Mouse (Mus musculus): ENCODE measurements around the gene Ano5. TPM values are rescaled to one million over a fixed set of nuclear protein-coding genes. Genes with fewer than 3 reads are reported as not detected.

The Ano5 gene
- polyA plus RNA-seq, 1 experiment from 2014 or later = 0.59 TPM

DNA sequence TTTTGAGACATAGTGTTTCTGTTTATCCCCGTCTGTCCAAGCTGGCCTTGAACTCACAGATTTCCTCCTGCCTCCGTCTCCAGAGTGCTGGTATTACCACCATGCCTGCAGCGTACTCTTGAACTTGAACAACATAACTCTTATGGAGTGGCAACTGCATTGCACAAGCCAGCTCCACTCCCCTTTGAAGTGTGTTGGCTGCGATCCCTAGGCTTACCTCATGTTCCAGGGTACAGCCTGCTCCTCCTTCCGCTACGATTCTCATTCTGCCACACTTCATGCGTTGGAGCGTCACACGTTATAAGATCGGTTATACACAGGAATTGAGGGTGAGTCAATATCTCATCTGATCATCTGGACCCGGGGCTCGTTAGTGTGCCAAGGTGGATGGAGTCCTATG, 92.9 kb downstream of the Ano5 start:
- WGBS = 83% methylated on average over 12 of the region's 12 CpGs
- no peak for ATAC-seq (ENCODE audit: insufficient number of reproducible peaks, insufficient read depth, low FRiP score, low read depth)

DNA sequence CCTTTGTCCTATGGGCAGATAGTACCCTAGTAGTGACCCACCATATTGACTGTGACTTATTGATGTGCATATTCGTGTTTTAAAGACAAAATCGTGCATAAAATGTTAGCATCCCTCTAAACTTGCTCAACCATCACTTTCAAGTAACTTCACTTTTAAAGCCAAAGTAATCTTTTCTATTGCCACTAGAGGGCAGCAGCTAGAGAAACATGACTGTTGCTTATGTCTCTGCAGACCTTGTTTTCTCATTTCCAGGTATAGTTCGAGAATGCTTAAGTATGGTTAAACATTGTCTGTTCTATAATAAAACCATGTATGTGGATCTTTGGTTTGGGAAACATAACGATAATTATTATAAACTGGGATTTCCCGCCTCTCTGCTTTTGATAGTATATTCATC, 103.6 kb downstream of the Ano5 start:
- no peak for ATAC-seq (ENCODE audit: insufficient number of reproducible peaks, insufficient read depth, low FRiP score, low read depth)
- Histone ChIP-seq H3K9me3 (ENCODE audit: control insufficient read depth, low read length) (no peaks in the 10 kb centered on the region), H3K27me3 (ENCODE audit: control insufficient read depth, insufficient read depth, low read length) (0 out of 2 replicates have a peak, but pooled peaks cover 9% of the 10 kb centered on the region), H3K9ac (ENCODE audit: low read length) (no peak overlapping the region), H3K27ac (replicated peaks in 1 of 2; ENCODE audit: control insufficient read depth in 1 of 2, insufficient read depth in 1 of 2, low read depth in 2 of 2, low read length in 2 of 2) (no peak overlapping the region), H3K4me2 (ENCODE audit: low read length) (no peak overlapping the region), H3K4me3 (ENCODE audit: control insufficient read depth in 1 of 2, insufficient read depth in 1 of 2, low read depth in 1 of 2, low read length in 2 of 2) (no peak overlapping the region), H3K36me3 (ENCODE audit: control insufficient read depth, insufficient read depth, low read length) (no peaks in the 10 kb centered on the region), H3K4me1 (ENCODE audit: control insufficient read depth in 2 of 2, insufficient read depth in 2 of 2, low read length in 2 of 2) (no peaks in the 10 kb centered on the region)
- 34% methylated on average over 5 of the region's 5 CpGs for WGBS

More for the DNA sequence above, 92.9 kb downstream of the Ano5 start:
- Histone ChIP-seq H3K4me3 (ENCODE audit: control insufficient read depth in 1 of 2, insufficient read depth in 1 of 2, low read depth in 1 of 2, low read length in 2 of 2) (no peak overlapping the region), H3K9ac (ENCODE audit: low read length) (no peak overlapping the region), H3K27me3 (ENCODE audit: control insufficient read depth, insufficient read depth, low read length) (no peaks in the 10 kb centered on the region), H3K9me3 (ENCODE audit: control insufficient read depth, low read length) (no peaks in the 10 kb centered on the region), H3K27ac (replicated peaks in 1 of 2; ENCODE audit: control insufficient read depth in 1 of 2, insufficient read depth in 1 of 2, low read depth in 2 of 2, low read length in 2 of 2) (no peak overlapping the region), H3K4me2 (ENCODE audit: low read length) (no peak overlapping the region), H3K36me3 (ENCODE audit: control insufficient read depth, insufficient read depth, low read length) (no peaks in the 10 kb centered on the region), H3K4me1 (ENCODE audit: control insufficient read depth in 2 of 2, insufficient read depth in 2 of 2, low read length in 2 of 2) (no peaks in the 10 kb centered on the region)

DNA sequence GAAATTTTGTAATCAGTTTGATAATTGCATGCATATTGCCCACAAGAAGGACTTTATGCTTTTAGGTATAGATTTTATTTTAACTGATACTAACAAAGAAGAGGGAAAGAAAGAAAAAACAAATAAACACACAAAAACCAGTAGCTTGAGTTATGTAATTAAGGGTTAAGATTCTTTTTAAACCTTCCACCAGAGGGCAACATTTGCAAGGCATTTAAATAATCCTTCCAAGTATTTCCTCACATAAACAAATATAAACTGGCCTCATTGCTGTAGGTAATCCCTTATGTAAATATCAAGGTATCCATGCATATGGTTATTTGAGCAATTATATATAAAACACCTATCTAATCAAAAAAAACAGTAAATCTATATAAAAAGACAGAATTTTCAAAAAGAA, 107.1 kb downstream of the Ano5 start:
- Histone ChIP-seq H3K36me3 (ENCODE audit: control insufficient read depth, insufficient read depth, low read length) (no peaks in the 10 kb centered on the region), H3K4me1 (ENCODE audit: control insufficient read depth in 2 of 2, insufficient read depth in 2 of 2, low read length in 2 of 2) (no peaks in the 10 kb centered on the region)

DNA sequence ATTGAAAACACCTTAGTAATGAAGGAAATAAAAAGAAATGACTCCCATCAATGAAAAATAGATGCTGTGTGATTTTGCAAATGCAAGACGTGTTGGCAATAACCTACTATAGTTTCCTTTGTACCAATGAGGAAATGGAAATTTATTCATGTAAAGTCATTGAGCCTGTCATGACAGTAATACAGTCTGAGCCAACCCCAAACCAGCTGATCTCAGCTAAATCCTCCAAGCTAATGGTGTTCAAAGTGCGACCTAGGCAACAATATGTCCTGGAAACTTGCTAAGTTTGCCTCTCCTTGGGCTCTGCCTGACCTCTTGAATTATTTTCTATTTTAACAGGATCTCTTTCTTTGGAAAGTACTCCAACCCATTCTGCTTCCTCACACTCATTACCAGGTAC, 107.6 kb downstream of the Ano5 start:
- no peak for ATAC-seq (ENCODE audit: insufficient number of reproducible peaks, insufficient read depth, low FRiP score, low read depth)
- H3K27me3 ChIP-seq (ENCODE audit: control insufficient read depth, insufficient read depth, low read length) = peaks cover 36% of the 10 kb centered on the region
- no peaks in the 10 kb centered on the region for H3K36me3 ChIP-seq (ENCODE audit: control insufficient read depth, insufficient read depth, low read length)
- WGBS = 18% methylated on average over 2 of the region's 2 CpGs
- no peak overlapping the region for H3K4me3 ChIP-seq (ENCODE audit: control insufficient read depth in 1 of 2, insufficient read depth in 1 of 2, low read depth in 1 of 2, low read length in 2 of 2)
- H3K4me2 ChIP-seq (ENCODE audit: low read length) = no peak overlapping the region
- H3K27ac ChIP-seq (replicated peaks in 1 of 2; ENCODE audit: control insufficient read depth in 1 of 2, insufficient read depth in 1 of 2, low read depth in 2 of 2, low read length in 2 of 2) = no peak overlapping the region
- H3K9ac ChIP-seq (ENCODE audit: low read length) = no peak overlapping the region
- no peaks in the 10 kb centered on the region for H3K9me3 ChIP-seq (ENCODE audit: control insufficient read depth, low read length)
- H3K4me1 ChIP-seq (ENCODE audit: control insufficient read depth in 2 of 2, insufficient read depth in 2 of 2, low read length in 2 of 2) = no peaks in the 10 kb centered on the region

More for the DNA sequence above, 107.1 kb downstream of the Ano5 start:
- H3K9ac ChIP-seq (ENCODE audit: low read length) = no peak overlapping the region
- no peak for ATAC-seq (ENCODE audit: insufficient number of reproducible peaks, insufficient read depth, low FRiP score, low read depth)
- no peaks in the 10 kb centered on the region for H3K9me3 ChIP-seq (ENCODE audit: control insufficient read depth, low read length)
- no peak overlapping the region for H3K27ac ChIP-seq (replicated peaks in 1 of 2; ENCODE audit: control insufficient read depth in 1 of 2, insufficient read depth in 1 of 2, low read depth in 2 of 2, low read length in 2 of 2)
- no peak overlapping the region for H3K4me2 ChIP-seq (ENCODE audit: low read length)
- H3K27me3 ChIP-seq (ENCODE audit: control insufficient read depth, insufficient read depth, low read length) = peaks cover 33% of the 10 kb centered on the region
- no peak overlapping the region for H3K4me3 ChIP-seq (ENCODE audit: control insufficient read depth in 1 of 2, insufficient read depth in 1 of 2, low read depth in 1 of 2, low read length in 2 of 2)

DNA sequence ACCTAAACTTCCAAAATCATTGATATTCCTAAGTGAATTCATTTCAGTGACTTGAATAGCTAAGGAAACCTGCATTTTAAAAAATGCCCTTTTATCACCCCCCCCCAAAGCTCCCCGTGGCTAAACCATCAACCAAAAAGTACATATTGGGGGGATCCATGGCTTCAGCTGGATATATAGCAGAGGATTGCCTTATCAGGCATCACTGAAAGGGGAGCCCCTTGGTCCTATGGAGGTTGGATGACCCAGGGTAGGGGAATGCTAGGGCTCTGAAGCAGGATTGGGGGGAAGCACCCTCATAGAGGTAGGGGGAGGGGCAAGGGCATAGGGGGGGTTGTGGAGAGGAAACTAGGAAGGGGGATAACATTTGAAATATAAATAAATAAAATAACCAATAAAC, 109.1 kb downstream of the Ano5 start:
- 30% methylated on average over 1 of the region's 1 CpGs for WGBS
- Histone ChIP-seq H3K27me3 (ENCODE audit: control insufficient read depth, insufficient read depth, low read length) (peaks cover 51% of the 10 kb centered on the region), H3K4me1 (ENCODE audit: control insufficient read depth in 2 of 2, insufficient read depth in 2 of 2, low read length in 2 of 2) (no peaks in the 10 kb centered on the region), H3K4me2 (ENCODE audit: low read length) (no peak overlapping the region), H3K36me3 (ENCODE audit: control insufficient read depth, insufficient read depth, low read length) (no peaks in the 10 kb centered on the region), H3K9me3 (ENCODE audit: control insufficient read depth, low read length) (no peaks in the 10 kb centered on the region), H3K9ac (ENCODE audit: low read length) (no peak overlapping the region), H3K27ac (replicated peaks in 1 of 2; ENCODE audit: control insufficient read depth in 1 of 2, insufficient read depth in 1 of 2, low read depth in 2 of 2, low read length in 2 of 2) (no peak overlapping the region), H3K4me3 (ENCODE audit: control insufficient read depth in 1 of 2, insufficient read depth in 1 of 2, low read depth in 1 of 2, low read length in 2 of 2) (no peak overlapping the region)
- no peak for ATAC-seq (ENCODE audit: insufficient number of reproducible peaks, insufficient read depth, low FRiP score, low read depth)

DNA sequence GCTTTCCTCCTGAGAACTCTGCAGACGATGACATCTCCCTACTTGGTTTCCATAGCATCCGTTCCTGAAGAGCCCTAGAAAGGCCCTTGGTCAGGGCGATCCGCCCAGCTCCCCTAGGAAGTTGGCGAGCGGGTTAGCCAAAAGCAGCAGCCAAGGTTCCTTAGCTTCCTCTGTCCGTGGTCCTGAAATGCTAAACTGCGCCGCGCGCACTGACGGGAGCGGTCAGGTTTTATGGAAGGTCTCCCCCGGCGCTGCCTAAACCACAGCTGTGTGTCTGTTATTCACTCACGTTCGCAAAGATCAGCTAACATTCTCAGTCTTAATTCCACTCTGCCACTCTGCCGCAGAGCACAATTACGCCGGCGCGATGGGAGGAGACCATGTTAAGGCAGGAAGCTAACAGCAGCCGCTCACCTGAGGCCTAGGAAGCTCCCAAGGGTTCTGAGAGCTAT, 110.9 kb downstream of the Ano5 start, which contains the start of gene Slc17a6:
Gene Slc17a6 (plus strand): TSS at position 313 of the 452 bp plus-strand sequence.
- no peak within 1 kb of the TSS for H3K27ac ChIP-seq (replicated peaks in 1 of 2; ENCODE audit: control insufficient read depth in 1 of 2, insufficient read depth in 1 of 2, low read depth in 2 of 2, low read length in 2 of 2)
- H3K4me1 ChIP-seq (ENCODE audit: control insufficient read depth in 2 of 2, insufficient read depth in 2 of 2, low read length in 2 of 2) = no peaks in the 10 kb centered on the region
- under 1% methylated on average over 23 of the region's 23 CpGs for WGBS
- H3K4me3 ChIP-seq (ENCODE audit: control insufficient read depth in 1 of 2, insufficient read depth in 1 of 2, low read depth in 1 of 2, low read length in 2 of 2) = no peak within 1 kb of the TSS
- H3K9ac ChIP-seq (ENCODE audit: low read length) = no peak within 1 kb of the TSS
- H3K27me3 ChIP-seq (ENCODE audit: control insufficient read depth, insufficient read depth, low read length) = peaks cover 69% of the 10 kb centered on the region
- H3K9me3 ChIP-seq (ENCODE audit: control insufficient read depth, low read length) = no peaks in the 10 kb centered on the region
- no peak; the same call in 1 of the 2 replicates for ATAC-seq (ENCODE audit: insufficient number of reproducible peaks, insufficient read depth, low FRiP score, low read depth)
- H3K4me2 ChIP-seq (ENCODE audit: low read length) = no peak within 1 kb of the TSS
- H3K36me3 ChIP-seq (ENCODE audit: control insufficient read depth, insufficient read depth, low read length) = no peaks in the 10 kb centered on the region

DNA sequence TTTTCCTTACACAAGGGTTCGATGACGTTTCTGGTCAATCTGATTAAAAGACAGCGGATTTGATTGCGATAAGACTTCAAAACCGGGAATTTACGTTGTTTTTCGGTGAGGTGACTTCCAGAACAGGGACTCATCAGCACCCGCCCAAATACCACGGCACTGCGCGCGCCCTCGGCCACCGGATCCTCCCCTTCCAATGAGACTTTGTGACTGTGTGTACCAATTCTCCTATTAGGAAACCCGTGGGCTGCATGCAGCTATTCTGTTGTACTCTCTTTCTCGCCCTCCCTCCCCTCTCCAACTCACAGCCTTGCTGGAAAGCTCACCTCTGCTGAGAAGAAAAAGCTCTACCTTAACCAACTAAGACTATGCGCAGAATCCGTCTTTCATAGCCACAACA, 111.4 kb downstream of the Ano5 start:
- Histone ChIP-seq H3K36me3 (ENCODE audit: control insufficient read depth, insufficient read depth, low read length) (no peaks in the 10 kb centered on the region), H3K4me3 (ENCODE audit: control insufficient read depth in 1 of 2, insufficient read depth in 1 of 2, low read depth in 1 of 2, low read length in 2 of 2) (no peak overlapping the region), H3K27ac (replicated peaks in 1 of 2; ENCODE audit: control insufficient read depth in 1 of 2, insufficient read depth in 1 of 2, low read depth in 2 of 2, low read length in 2 of 2) (no peak overlapping the region), H3K27me3 (ENCODE audit: control insufficient read depth, insufficient read depth, low read length) (peaks cover 73% of the 10 kb centered on the region), H3K9ac (ENCODE audit: low read length) (no peak overlapping the region), H3K4me1 (ENCODE audit: control insufficient read depth in 2 of 2, insufficient read depth in 2 of 2, low read length in 2 of 2) (no peaks in the 10 kb centered on the region), H3K4me2 (ENCODE audit: low read length) (no peak overlapping the region), H3K9me3 (ENCODE audit: control insufficient read depth, low read length) (no peaks in the 10 kb centered on the region)
- WGBS = 1% methylated on average over 18 of the region's 18 CpGs
- no peak for ATAC-seq (ENCODE audit: insufficient number of reproducible peaks, insufficient read depth, low FRiP score, low read depth)

DNA sequence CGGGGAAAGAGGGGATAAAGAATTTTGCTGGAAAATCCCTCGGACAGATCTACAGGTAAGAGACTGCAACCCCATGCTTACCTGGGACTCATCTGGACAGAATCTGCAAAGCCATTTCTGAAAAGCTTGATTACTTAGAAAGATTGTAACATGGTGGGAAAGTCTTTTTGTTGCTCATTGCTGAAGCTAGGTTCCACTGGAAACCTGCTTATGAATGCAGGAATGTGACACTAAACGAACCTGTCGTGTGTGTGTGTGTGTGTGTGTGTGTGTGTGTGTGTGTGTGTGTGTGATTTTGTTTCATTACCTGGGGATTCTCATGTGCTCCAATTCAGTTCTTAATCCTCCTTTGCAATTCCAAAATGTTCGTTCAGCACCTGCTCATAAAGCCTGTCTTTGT, 111.8 kb downstream of the Ano5 start:
- no peak overlapping the region for H3K4me2 ChIP-seq (ENCODE audit: low read length)
- no peaks in the 10 kb centered on the region for H3K9me3 ChIP-seq (ENCODE audit: control insufficient read depth, low read length)
- WGBS = 5% methylated on average over 5 of the region's 5 CpGs
- no peaks in the 10 kb centered on the region for H3K36me3 ChIP-seq (ENCODE audit: control insufficient read depth, insufficient read depth, low read length)
- ATAC-seq (ENCODE audit: insufficient number of reproducible peaks, insufficient read depth, low FRiP score, low read depth) = no peak
- no peak overlapping the region for H3K27ac ChIP-seq (replicated peaks in 1 of 2; ENCODE audit: control insufficient read depth in 1 of 2, insufficient read depth in 1 of 2, low read depth in 2 of 2, low read length in 2 of 2)
- no peak overlapping the region for H3K9ac ChIP-seq (ENCODE audit: low read length)
- H3K4me3 ChIP-seq (ENCODE audit: control insufficient read depth in 1 of 2, insufficient read depth in 1 of 2, low read depth in 1 of 2, low read length in 2 of 2) = no peak overlapping the region
- no peaks in the 10 kb centered on the region for H3K4me1 ChIP-seq (ENCODE audit: control insufficient read depth in 2 of 2, insufficient read depth in 2 of 2, low read length in 2 of 2)
- H3K27me3 ChIP-seq (ENCODE audit: control insufficient read depth, insufficient read depth, low read length) = peaks cover 78% of the 10 kb centered on the region

Data from heart, embryonic 14.5 days (tissue).